Mouse (Mus musculus): ENCODE measurements around the gene Cpt2. TPM values are rescaled to one million over a fixed set of nuclear protein-coding genes. Genes with fewer than 3 reads are reported as not detected.

Cpt2 gene
- polyA plus RNA-seq, 2 experiments: 25.8 to 36.5 TPM

GRCm38 (mm10) chr4:107879254-107880050, 44.0 kb downstream of the Cpt2 start, which contains the start of gene Magoh:
Gene Magoh (plus strand): TSS chr4:107879755.
- no peaks in the 10 kb centered on the region for H3K27me3 ChIP-seq (ENCODE audit: control insufficient read depth, insufficient read depth, low read length)
- peak within 1 kb of the TSS; percentile 90 for H3K9ac ChIP-seq (replicated peaks)
- H3K36me3 ChIP-seq (replicated peaks; ENCODE audit: control insufficient read depth, insufficient read depth, low read depth): peaks cover 18% of the 10 kb centered on the region
- H3K4me2 ChIP-seq (ENCODE audit: low read depth): peak within 1 kb of the TSS; percentile 93
- ATAC-seq (ENCODE audit: insufficient read depth) (peak; percentile 98), DNase-seq (ENCODE audit: low read depth in 3 of 3, low spot score in 3 of 3) (peak; percentile 95 to 96 (median 96))
- no peaks in the 10 kb centered on the region for H3K9me3 ChIP-seq (ENCODE audit: control insufficient read depth, low read length)
- peaks cover 9 to 10% of the 10 kb centered on the region in 2 experiments for H3K4me1 ChIP-seq (replicated peaks; ENCODE audit: control insufficient read depth in 2 of 2, insufficient read depth in 2 of 2, low read length in 1 of 2)
- peak within 1 kb of the TSS; percentile 42 for H3K27ac ChIP-seq
- TF ChIP-seq EP300 (IDR thresholded peaks at IDR 0.05; ENCODE audit: low read depth) (no peak), CTCF (IDR thresholded peaks at IDR 0.05; ENCODE audit: low read depth) (no peak)
- H3K4me3 ChIP-seq (ENCODE audit: insufficient read depth in 1 of 2, low read depth in 2 of 2, low read length in 2 of 2): peak within 1 kb of the TSS; percentile 86 to 100
- WGBS (ENCODE audit: insufficient replicate concordance): 1% methylated on average over 48 of the region's 48 CpGs

- H3K27me3 ChIP-seq (ENCODE audit: control insufficient read depth, insufficient read depth, low read length): no peaks in the 10 kb centered on the region
- no peak overlapping the region for H3K9ac ChIP-seq (replicated peaks)
- H3K4me1 ChIP-seq (replicated peaks; ENCODE audit: control insufficient read depth in 2 of 2, insufficient read depth in 2 of 2, low read length in 1 of 2): no peaks in the 10 kb centered on the region
- ATAC-seq (ENCODE audit: insufficient read depth) (no peak), DNase-seq (ENCODE audit: low read depth in 3 of 3, low spot score in 3 of 3) (no peak)
- H3K9me3 ChIP-seq (ENCODE audit: control insufficient read depth, low read length): no peaks in the 10 kb centered on the region
- H3K4me3 ChIP-seq (ENCODE audit: insufficient read depth in 1 of 2, low read depth in 2 of 2, low read length in 2 of 2): no peak overlapping the region
- H3K4me2 ChIP-seq (ENCODE audit: low read depth): no peak overlapping the region
- no peaks in the 10 kb centered on the region for H3K36me3 ChIP-seq (replicated peaks; ENCODE audit: control insufficient read depth, insufficient read depth, low read depth)
- no peak overlapping the region for H3K27ac ChIP-seq
- TF ChIP-seq CTCF (IDR thresholded peaks at IDR 0.05; ENCODE audit: low read depth): no peak
- TF ChIP-seq EP300 (IDR thresholded peaks at IDR 0.05; ENCODE audit: low read depth): no peak
- WGBS (ENCODE audit: insufficient replicate concordance): 74% methylated on average over 4 of the region's 4 CpGs
Observed at GRCm38 (mm10) chr4:107864866-107865265, 58.5 kb downstream of the Cpt2 start.

DNA sequence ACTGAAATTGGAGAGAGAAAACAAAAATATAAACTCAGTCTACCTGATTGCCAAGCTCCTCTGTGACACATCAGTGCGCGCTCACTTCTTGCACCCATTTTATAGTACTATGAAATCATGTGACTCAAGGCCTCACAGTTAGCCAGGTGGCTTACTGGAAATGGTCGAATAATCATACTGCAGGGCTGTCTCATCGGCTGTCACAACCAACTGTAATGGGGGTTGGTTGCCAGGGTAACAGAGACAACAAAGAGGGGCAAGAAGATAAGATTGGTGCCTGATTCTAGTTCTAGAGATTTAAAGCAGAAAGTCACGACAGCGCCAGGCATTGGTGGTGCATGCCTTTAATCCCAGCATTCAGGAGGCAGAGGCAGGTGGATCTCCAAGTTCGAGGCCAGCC, 64.4 kb downstream of the Cpt2 start:
- no peak overlapping the region for H3K4me2 ChIP-seq (ENCODE audit: low read depth)
- 75% methylated on average over 7 of the region's 7 CpGs for WGBS (ENCODE audit: insufficient replicate concordance)
- no peak overlapping the region for H3K9ac ChIP-seq (replicated peaks)
- no peak overlapping the region for H3K27ac ChIP-seq
- no peak for DNase-seq (ENCODE audit: low read depth in 3 of 3, low spot score in 3 of 3)
- H3K27me3 ChIP-seq (ENCODE audit: control insufficient read depth, insufficient read depth, low read length): no peaks in the 10 kb centered on the region
- ATAC-seq (ENCODE audit: insufficient read depth): no peak
- H3K9me3 ChIP-seq (ENCODE audit: control insufficient read depth, low read length): no peaks in the 10 kb centered on the region
- TF ChIP-seq EP300 (IDR thresholded peaks at IDR 0.05; ENCODE audit: low read depth) (no peak), CTCF (IDR thresholded peaks at IDR 0.05; ENCODE audit: low read depth) (no peak)
- no peaks in the 10 kb centered on the region for H3K4me1 ChIP-seq (replicated peaks; ENCODE audit: control insufficient read depth in 2 of 2, insufficient read depth in 2 of 2, low read length in 1 of 2)
- no peaks in the 10 kb centered on the region; the same call in 1 of the 2 replicates for H3K36me3 ChIP-seq (replicated peaks; ENCODE audit: control insufficient read depth, insufficient read depth, low read depth)
- H3K4me3 ChIP-seq (ENCODE audit: insufficient read depth in 1 of 2, low read depth in 2 of 2, low read length in 2 of 2): no peak overlapping the region

- TF ChIP-seq CTCF (IDR thresholded peaks at IDR 0.05; ENCODE audit: low read depth): no peak
- TF ChIP-seq EP300 (IDR thresholded peaks at IDR 0.05; ENCODE audit: low read depth): no peak
- Histone ChIP-seq H3K4me1 (replicated peaks; ENCODE audit: control insufficient read depth in 2 of 2, insufficient read depth in 2 of 2, low read length in 1 of 2) (no peaks in the 10 kb centered on the region), H3K9me3 (ENCODE audit: control insufficient read depth, low read length) (no peaks in the 10 kb centered on the region), H3K4me3 (ENCODE audit: insufficient read depth in 1 of 2, low read depth in 2 of 2, low read length in 2 of 2) (no peak overlapping the region), H3K36me3 (replicated peaks; ENCODE audit: control insufficient read depth, insufficient read depth, low read depth) (no peaks in the 10 kb centered on the region; the same call in 1 of the 2 replicates), H3K27me3 (ENCODE audit: control insufficient read depth, insufficient read depth, low read length) (no peaks in the 10 kb centered on the region), H3K4me2 (ENCODE audit: low read depth) (no peak overlapping the region), H3K9ac (replicated peaks) (no peak overlapping the region), H3K27ac (no peak overlapping the region)
- ATAC-seq (ENCODE audit: insufficient read depth): no peak
- DNase-seq (ENCODE audit: low read depth in 3 of 3, low spot score in 3 of 3): no peak
- WGBS (ENCODE audit: insufficient replicate concordance): 69% methylated on average over 11 of the region's 11 CpGs
Observed at GRCm38 (mm10) chr4:107856958-107857686, 66.3 kb downstream of the Cpt2 start.

Other genes with a start within 250 kb of the Cpt2 start
- 0.03 and 0.08 TPM in 2 replicates for gene Dmrtb1, start 239.4 kb downstream of the Cpt2 start, polyA plus RNA-seq (2012; rRNA removed)
- not detected in 2 replicates for gene Dmrtb1, start 239.4 kb downstream of the Cpt2 start, polyA plus RNA-seq (2014; fragmentation: Nextera tagmentation; extraction: Ambion mirVana)
- gene Lrp8, start 121.3 kb downstream of the Cpt2 start, polyA plus RNA-seq (2012; rRNA removed): 4.3 and 4.9 TPM in 2 replicates
- gene Lrp8, start 121.3 kb downstream of the Cpt2 start, polyA plus RNA-seq (2014; fragmentation: Nextera tagmentation; extraction: Ambion mirVana): 1.8 and 2.0 TPM in 2 replicates
- gene Magoh, start 43.9 kb downstream of the Cpt2 start, polyA plus RNA-seq (2012; rRNA removed): 60.3 and 100 TPM in 2 replicates
- gene Magoh, start 43.9 kb downstream of the Cpt2 start, polyA plus RNA-seq (2014; fragmentation: Nextera tagmentation; extraction: Ambion mirVana): 111 and 116 TPM in 2 replicates
- 16.1 and 30.5 TPM in 2 replicates for gene 0610037L13Rik, start 33.8 kb downstream of the Cpt2 start, polyA plus RNA-seq (2012; rRNA removed)
- 39.4 and 40.4 TPM in 2 replicates for gene 0610037L13Rik, start 33.8 kb downstream of the Cpt2 start, polyA plus RNA-seq (2014; fragmentation: Nextera tagmentation; extraction: Ambion mirVana)
- gene Slc1a7, start 44.7 kb upstream of the Cpt2 start, polyA plus RNA-seq (2012; rRNA removed): 0.03 TPM in 2 replicates
- not detected in 2 replicates for gene Slc1a7, start 44.7 kb upstream of the Cpt2 start, polyA plus RNA-seq (2014; fragmentation: Nextera tagmentation; extraction: Ambion mirVana)
- gene Podn, start 172.8 kb upstream of the Cpt2 start, polyA plus RNA-seq (2012; rRNA removed): 0.66 and 0.69 TPM in 2 replicates
- gene Podn, start 172.8 kb upstream of the Cpt2 start, polyA plus RNA-seq (2014; fragmentation: Nextera tagmentation; extraction: Ambion mirVana): 0.18 and 0.25 TPM in 2 replicates
- 118 and 195 TPM in 2 replicates for gene Scp2, start 221.4 kb upstream of the Cpt2 start, polyA plus RNA-seq (2012; rRNA removed)
- gene Scp2, start 221.4 kb upstream of the Cpt2 start, polyA plus RNA-seq (2014; fragmentation: Nextera tagmentation; extraction: Ambion mirVana): 311 and 314 TPM in 2 replicates
- gene Echdc2, start 241.8 kb upstream of the Cpt2 start, polyA plus RNA-seq (2012; rRNA removed): 10.1 and 11.1 TPM in 2 replicates
- 12.7 and 13.5 TPM in 2 replicates for gene Echdc2, start 241.8 kb upstream of the Cpt2 start, polyA plus RNA-seq (2014; fragmentation: Nextera tagmentation; extraction: Ambion mirVana)